Mouse (Mus musculus) lung, postnatal 36 days (tissue): Measurements from ENCODE around the gene Iqcd.

Experiments
- DNase-seq: peaks from one replicate; pipeline ENCODE4 v3.0.0; 2022; ENCODE audit warnings: mixed read lengths

The Iqcd gene

GRCm38 (mm10) chr5:120571056-120571740, 17.6 kb upstream of the Iqcd start:
- DNase-seq, result no peak

- no peak for DNase-seq
Observed at GRCm38 (mm10) chr5:120574469-120575063, 14.2 kb upstream of the Iqcd start.

- DNase-seq, result no peak
Observed at GRCm38 (mm10) chr5:120576781-120577301, 12.0 kb upstream of the Iqcd start.

GRCm38 (mm10) chr5:120577935-120578441, 10.8 kb upstream of the Iqcd start:
- no peak for DNase-seq

- peak; percentile 71 for DNase-seq
Observed at GRCm38 (mm10) chr5:120578504-120579081, 10.2 kb upstream of the Iqcd start.

GRCm38 (mm10) chr5:120579211-120579897, 9.5 kb upstream of the Iqcd start:
- DNase-seq, result no peak

GRCm38 (mm10) chr5:120579898-120580626, 8.8 kb upstream of the Iqcd start:
- DNase-seq, result no peak

- DNase-seq, result no peak
Observed at GRCm38 (mm10) chr5:120582002-120582401, 6.8 kb upstream of the Iqcd start.

- no peak for DNase-seq
Observed at GRCm38 (mm10) chr5:120583511-120583910, 5.3 kb upstream of the Iqcd start.

- DNase-seq, result no peak
Observed at GRCm38 (mm10) chr5:120584968-120585367, 3.8 kb upstream of the Iqcd start.

GRCm38 (mm10) chr5:120586741-120587615, 1.8 kb upstream of the Iqcd start:
- peak; percentile 50 for DNase-seq

- peak; percentile 80 for DNase-seq
Observed at GRCm38 (mm10) chr5:120587616-120587926, 1.2 kb upstream of the Iqcd start.

GRCm38 (mm10) chr5:120587940-120588568, 762 bp upstream of the Iqcd start:
- DNase-seq, result no peak

- DNase-seq, result peak; percentile 59
Observed at GRCm38 (mm10) chr5:120590356-120591010, 1.7 kb downstream of the Iqcd start.

GRCm38 (mm10) chr5:120592141-120592540, 3.3 kb downstream of the Iqcd start:
- DNase-seq, result peak; percentile 53

GRCm38 (mm10) chr5:120594485-120594884, 5.7 kb downstream of the Iqcd start:
- no peak for DNase-seq

- no peak for DNase-seq
Observed at GRCm38 (mm10) chr5:120599625-120600024, 10.8 kb downstream of the Iqcd start.

- no peak for DNase-seq
Observed at GRCm38 (mm10) chr5:120600946-120601668, 12.3 kb downstream of the Iqcd start.

- no peak for DNase-seq
Observed at GRCm38 (mm10) chr5:120602210-120602609, 13.4 kb downstream of the Iqcd start.

- no peak for DNase-seq
Observed at GRCm38 (mm10) chr5:120603515-120603914, 14.7 kb downstream of the Iqcd start.
